Mouse (Mus musculus) ZHBTc4 (cell line): ENCODE measurements around the gene Ikzf5.
"Not testable (repeated sequence)": the region's sequence is repeated elsewhere in the genome, so short reads cannot be mapped to it uniquely, and the experiment has no call there.

Experiments used
- DNase-seq: peaks from one replicate; pipeline ENCODE4 v3.0.0-alpha.2; 2011; ENCODE audit warnings: low read depth, low spot score

The Ikzf5 gene

GRCm38 (mm10) chr7:131410416-131411058 is at the start of gene Ikzf5, which contains the start of gene Acadsb:
Gene Ikzf5, minus strand, starts transcription at chr7:131410521.
Gene Acadsb, plus strand, starts transcription at chr7:131410601.
- DNase-seq = peak; percentile 99

- no peak for DNase-seq
Measured at GRCm38 (mm10) chr7:131456714-131457113, 46.4 kb upstream of the Ikzf5 start.

GRCm38 (mm10) chr7:131437051-131437450 is 26.7 kb upstream of the Ikzf5 start:
- DNase-seq = peak; percentile 14

- DNase-seq = no peak
Measured at GRCm38 (mm10) chr7:131434276-131434675, 24.0 kb upstream of the Ikzf5 start.

- DNase-seq = peak; percentile 57
Measured at GRCm38 (mm10) chr7:131432244-131432643, 21.9 kb upstream of the Ikzf5 start.

GRCm38 (mm10) chr7:131427331-131427730 is 17.0 kb upstream of the Ikzf5 start:
- DNase-seq = no peak

- DNase-seq = no peak
Measured at GRCm38 (mm10) chr7:131424912-131425311, 14.6 kb upstream of the Ikzf5 start.

GRCm38 (mm10) chr7:131417605-131418004 is 7.3 kb upstream of the Ikzf5 start:
- no peak for DNase-seq

GRCm38 (mm10) chr7:131416742-131417141 is 6.4 kb upstream of the Ikzf5 start:
- DNase-seq = not testable (repeated sequence)

- no peak for DNase-seq
Measured at GRCm38 (mm10) chr7:131411941-131412270, 1.6 kb upstream of the Ikzf5 start.

- DNase-seq = no peak
Measured at GRCm38 (mm10) chr7:131411221-131411940, 1.1 kb upstream of the Ikzf5 start.

- no peak for DNase-seq
Measured at GRCm38 (mm10) chr7:131409988-131410385, 334 bp downstream of the Ikzf5 start.

GRCm38 (mm10) chr7:131409321-131409987 is 867 bp downstream of the Ikzf5 start:
- peak; percentile 44 for DNase-seq

- DNase-seq = not testable (repeated sequence)
Measured at GRCm38 (mm10) chr7:131391761-131392160, 18.6 kb downstream of the Ikzf5 start.

GRCm38 (mm10) chr7:131371880-131372651 is 38.3 kb downstream of the Ikzf5 start:
- no peak for DNase-seq

GRCm38 (mm10) chr7:131371470-131371860 is 38.9 kb downstream of the Ikzf5 start:
- DNase-seq = no peak

- peak; percentile 95 for DNase-seq
Measured at GRCm38 (mm10) chr7:131370648-131371469, 39.5 kb downstream of the Ikzf5 start, which contains the start of gene Pstk. Gene Pstk, plus strand, starts transcription at chr7:131371141.

- no peak for DNase-seq
Measured at GRCm38 (mm10) chr7:131364131-131364530, 46.2 kb downstream of the Ikzf5 start.

- peak; percentile 100 for DNase-seq
Measured at GRCm38 (mm10) chr7:131362615-131363300, 47.6 kb downstream of the Ikzf5 start, which contains the start of gene 2310057M21Rik. Gene 2310057M21Rik, minus strand, starts transcription at chr7:131362759.

GRCm38 (mm10) chr7:131362269-131362614 is 48.1 kb downstream of the Ikzf5 start:
- DNase-seq = no peak
